Mouse (Mus musculus) kidney, adult 9 months (tissue): ENCODE results near the gene Tpm3.

Experiments used
- DNase-seq: peaks from one replicate; pipeline ENCODE4 v3.0.0; 2022

The Tpm3 gene

GRCm38 (mm10) chr3:90145461-90145860 is 73.0 kb downstream of the Tpm3 start:
- no peak for DNase-seq

- DNase-seq, result no peak
These were observed 74.2 kb downstream of the Tpm3 start for GRCm38 (mm10) chr3:90146651-90147050.
